In the genomic region with DNA sequence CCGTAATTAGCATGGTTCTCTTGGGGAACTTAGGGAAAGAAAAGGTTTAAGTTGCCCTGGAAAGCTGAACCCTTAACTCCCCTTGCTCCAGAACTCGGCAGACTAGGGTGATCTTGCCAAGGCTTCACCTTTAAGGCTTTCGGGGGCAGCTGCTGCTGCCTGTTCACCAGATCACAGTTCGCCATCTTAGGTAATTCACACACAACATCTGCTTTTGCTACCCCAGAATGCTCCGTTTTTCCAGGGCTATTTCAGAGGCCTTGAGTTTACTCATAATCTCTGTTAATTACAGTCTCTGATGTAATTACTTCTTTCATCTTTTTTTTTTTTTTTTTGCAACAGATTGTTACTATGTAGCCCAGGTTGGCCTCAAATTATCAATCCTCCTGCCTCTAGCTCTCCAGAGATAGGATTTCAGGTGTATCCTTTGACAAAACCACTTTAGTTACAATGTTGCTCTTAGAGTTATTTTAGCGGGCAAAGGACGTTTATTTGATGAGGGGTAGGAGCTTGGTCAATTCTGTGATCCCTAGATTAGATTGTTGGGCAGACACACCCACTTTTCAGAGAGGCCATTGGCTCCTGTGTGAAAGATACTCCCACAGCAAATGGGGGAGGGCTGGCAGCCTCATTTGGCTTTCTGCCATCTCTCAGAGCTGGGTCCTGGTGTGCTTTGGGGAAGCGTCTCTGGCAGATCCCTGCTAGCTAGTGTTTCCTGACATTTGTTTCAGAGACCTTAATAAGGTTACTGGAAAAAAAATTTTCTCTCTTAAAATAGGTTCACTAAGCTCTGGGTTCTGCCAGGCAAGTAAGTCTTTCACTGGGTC, we compare ENCODE assay signal across 8 mouse cellular contexts.
A peak's percentile ranks its signal among the peaks of the same experiment; 100 is the strongest.
DNase-seq lines count a peak whose midpoint lies in the region; ATAC-seq and TF ChIP-seq lines count a peak whose summit lies in the region.

No protein-coding gene starts in this region.

- peak; percentile 93 for DNase-seq in heart, adult 11 months
- DNase-seq in heart, adult 8-10 months (ENCODE audit: low spot score): no peak
- peak; percentile 49 to 65 for DNase-seq in right cerebral cortex, postnatal 10 days (ENCODE audit: low spot score in 2 of 2)
- DNase-seq in right cerebral cortex, postnatal 14 days: no peak
- peak; percentile 22 for DNase-seq in kidney, adult 18-20 months
- no peak for DNase-seq in thymus, adult 2 months

- ATAC-seq in megakaryocyte-erythroid progenitor cell, adult 5-6 weeks (replicated peaks; ENCODE audit: low FRiP score, low TSS enrichment, poor library complexity, severe bottlenecking): peak; percentile 55
- no peak for ATAC-seq in inflammation-experienced regulatory T-cells, adult 6 months

- H3K27me3 ChIP-seq in thymus, adult 2 months (ENCODE audit: control insufficient read depth, insufficient read depth, low read length): no peaks in the 10 kb centered on the region

- H3K4me3 ChIP-seq in thymus, adult 2 months (ENCODE audit: control insufficient read depth, insufficient read depth, low read length): no peak overlapping the region

- TF ChIP-seq POLR2A in thymus, adult 2 months (IDR thresholded peaks at IDR 0.05; ENCODE audit: control insufficient read depth, extremely low read depth, insufficient read depth, low read length, poor library complexity): no peak

- H3K36me3 ChIP-seq in thymus, adult 2 months (ENCODE audit: control insufficient read depth, insufficient read depth, low read length): no peaks in the 10 kb centered on the region

- 87% methylated on average over 8 of the region's 8 CpGs for WGBS in thymus, adult 2 months

- H3K4me1 ChIP-seq in thymus, adult 2 months (replicated peaks; ENCODE audit: control insufficient read depth, insufficient read depth, low read length): no peaks in the 10 kb centered on the region; the same call in 1 of the 2 replicates

- no peak overlapping the region for H3K27ac ChIP-seq in thymus, adult 2 months (ENCODE audit: control insufficient read depth, insufficient read depth, low read length)

- no peak for TF ChIP-seq CTCF in thymus, adult 2 months (IDR thresholded peaks at IDR 0.05; ENCODE audit: borderline replicate concordance, control insufficient read depth, extremely low read depth, insufficient read depth, low read length, poor library complexity)

Comparison
In these comparisons a context has a peak if more than half of its experiments do, and no peak if none do; other contexts are left out.
1. DNase-seq: peak in heart, adult 11 months (single experiment), right cerebral cortex, postnatal 10 days (2 of 2) and kidney, adult 18-20 months (single experiment); none in heart, adult 8-10 months (single experiment), right cerebral cortex, postnatal 14 days (single experiment) and thymus, adult 2 months (single experiment).